Mouse (Mus musculus): ENCODE results near the gene Wnk4.

Wnk4 gene

GRCm38 (mm10) chr11:101259948-101260825, at the start of gene Wnk4:
TSS of gene Wnk4 (plus strand) at chr11:101260567.
- in situ Hi-C loops (cut with MseI, MboI): no loop called here

- in situ Hi-C loops (cut with MseI, MboI): loop anchor here (5.0 to 10.0 kb wide), 2 partner anchors 35 to 93 kb away; partner anchors contain the start of genes Ramp2 (in 2 of the 2) and Becn1 (in 1 of the 2)
These were observed 48.4 kb upstream of the Wnk4 start for GRCm38 (mm10) chr11:101211970-101212369.

DNA sequence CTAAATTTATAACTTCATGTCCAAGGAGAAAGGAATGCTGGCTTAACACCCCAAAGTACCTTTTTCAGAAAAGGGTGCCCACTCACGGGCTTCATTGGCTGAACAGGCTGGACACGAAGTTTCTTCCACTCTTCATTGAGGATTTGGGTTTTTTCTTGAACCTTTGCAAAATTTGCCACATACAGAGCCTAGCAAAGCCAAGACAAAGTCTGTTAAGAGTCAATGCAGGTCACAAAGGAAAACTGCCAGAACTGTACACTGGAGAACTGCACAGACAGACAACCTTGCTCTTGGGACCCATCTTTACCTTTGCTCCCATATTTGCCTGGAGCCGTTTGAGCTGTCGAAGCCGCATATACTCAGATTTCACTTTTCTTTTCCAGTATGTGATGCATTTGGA, 43.4 kb upstream of the Wnk4 start:
- in situ Hi-C loops (cut with MseI, MboI): loop anchor here in 1 of 2 experiments (10.0 kb wide), 1 partner anchor 88 kb away; the partner anchor contains the start of gene Becn1

GRCm38 (mm10) chr11:101218436-101219055, 41.8 kb upstream of the Wnk4 start:
- in situ Hi-C loops (cut with MseI, MboI): loop anchor here in 1 of 2 experiments (10.0 kb wide), 1 partner anchor 86 kb away; the partner anchor contains the start of gene Becn1

GRCm38 (mm10) chr11:101220853-101221252, 39.5 kb upstream of the Wnk4 start:
- in situ Hi-C loops (cut with MseI, MboI): no loop called here

- in situ Hi-C loops (cut with MseI, MboI): no loop called here
These were observed 38.9 kb upstream of the Wnk4 start for GRCm38 (mm10) chr11:101221306-101221986.

GRCm38 (mm10) chr11:101224337-101224736, 36.0 kb upstream of the Wnk4 start:
- in situ Hi-C loops (cut with MseI, MboI): no loop called here

GRCm38 (mm10) chr11:101225331-101226064, 34.9 kb upstream of the Wnk4 start:
- in situ Hi-C loops (cut with MseI, MboI): no loop called here

GRCm38 (mm10) chr11:101226065-101226701, 34.2 kb upstream of the Wnk4 start, which contains the start of gene Ezh1:
TSS of gene Ezh1 (minus strand) at chr11:101226463.
- in situ Hi-C loops (cut with MseI, MboI): no loop called here

- in situ Hi-C loops (cut with MseI, MboI): no loop called here
These were observed 30.9 kb upstream of the Wnk4 start for GRCm38 (mm10) chr11:101229361-101229900.

DNA sequence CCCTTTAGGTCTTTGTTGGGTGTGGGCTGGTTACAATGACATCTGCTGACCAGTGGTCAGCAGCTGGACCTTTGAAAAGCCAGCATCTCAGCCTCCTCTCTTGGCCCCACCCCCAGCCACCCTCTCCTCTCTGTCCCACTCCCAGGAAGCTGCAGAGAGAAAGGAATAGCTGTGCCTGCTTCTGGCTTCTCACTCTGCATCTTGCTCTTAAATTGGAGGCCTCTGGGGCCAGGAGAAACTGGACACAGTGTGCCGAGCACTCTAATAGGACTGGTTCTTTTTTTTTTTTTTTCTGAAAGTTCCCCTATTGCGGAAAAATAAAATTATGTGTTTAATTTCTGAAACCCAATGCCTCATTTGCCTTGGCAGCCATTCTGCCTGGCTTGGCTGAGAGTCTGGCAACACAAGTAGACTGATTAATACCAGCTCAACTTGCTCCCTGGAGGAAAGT, 30.3 kb upstream of the Wnk4 start:
- in situ Hi-C loops (cut with MseI, MboI): no loop called here

DNA sequence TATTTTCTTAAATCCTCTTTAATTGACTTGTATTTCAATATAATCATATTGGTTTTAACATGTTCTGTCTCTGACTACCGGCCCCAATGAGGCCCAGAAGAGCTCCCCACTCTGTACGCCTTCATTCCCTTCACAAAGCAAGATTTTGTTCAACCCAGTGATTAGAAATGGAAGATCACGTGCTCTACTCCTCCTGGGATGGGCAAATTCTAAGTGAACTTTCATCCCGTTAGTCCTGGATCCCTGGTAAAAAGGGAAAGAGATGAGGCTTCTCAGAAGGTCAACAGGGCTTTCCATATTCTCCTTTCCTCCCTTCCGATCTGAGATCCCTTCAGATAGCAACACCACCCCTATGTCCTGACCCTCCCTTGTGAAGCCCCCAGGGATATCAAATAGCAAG, 29.8 kb upstream of the Wnk4 start:
- in situ Hi-C loops (cut with MseI, MboI): no loop called here

GRCm38 (mm10) chr11:101230991-101231871, 29.1 kb upstream of the Wnk4 start:
- in situ Hi-C loops (cut with MseI, MboI): no loop called here

- in situ Hi-C loops (cut with MseI, MboI): no loop called here
These were observed 28.1 kb upstream of the Wnk4 start for GRCm38 (mm10) chr11:101232010-101232839.

DNA sequence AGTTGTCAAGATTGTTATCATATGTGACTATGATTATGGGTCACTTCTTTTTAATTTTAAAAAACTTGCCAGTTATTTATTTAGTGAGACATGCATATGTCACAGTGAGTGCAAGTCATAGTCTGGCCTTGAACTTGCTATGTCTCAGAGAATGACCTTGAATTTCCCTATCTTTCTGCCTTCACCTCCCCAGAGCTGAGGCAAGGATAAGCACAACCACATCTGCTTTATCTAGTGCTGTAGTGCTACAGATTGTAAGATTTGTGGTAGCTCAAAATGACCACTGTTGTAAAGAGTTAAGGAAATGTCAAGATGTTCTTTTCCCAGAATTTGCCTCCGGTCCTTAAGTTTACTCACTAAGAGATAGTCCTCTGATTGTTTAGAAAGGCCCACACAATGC, 27.1 kb upstream of the Wnk4 start:
- in situ Hi-C loops (cut with MseI, MboI): no loop called here

GRCm38 (mm10) chr11:101234124-101234523, 26.2 kb upstream of the Wnk4 start:
- in situ Hi-C loops (cut with MseI, MboI): no loop called here

GRCm38 (mm10) chr11:101235429-101235828, 24.9 kb upstream of the Wnk4 start:
- in situ Hi-C loops (cut with MseI, MboI): no loop called here

DNA sequence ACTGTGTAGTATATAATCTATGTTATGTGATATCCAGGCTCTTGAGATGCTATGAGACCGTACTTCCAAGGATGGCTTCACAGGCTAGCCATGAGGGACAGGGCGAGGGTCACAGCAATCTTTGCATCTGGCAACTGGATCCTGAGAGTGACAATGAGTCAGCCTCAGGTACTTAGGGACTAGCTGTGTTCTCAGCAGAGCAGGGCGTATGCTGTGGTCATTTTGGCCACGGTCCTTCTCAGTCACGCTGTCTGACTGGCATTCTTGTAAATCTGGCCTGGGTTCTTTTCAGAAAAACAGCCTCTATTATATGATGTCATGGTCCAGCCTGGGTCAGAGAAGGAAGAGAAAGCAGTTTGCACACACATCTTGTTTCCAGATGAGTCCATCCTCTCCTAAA, 23.6 kb upstream of the Wnk4 start:
- in situ Hi-C loops (cut with MseI, MboI): no loop called here

All from mouse trophoblast stem cell (cell line).